Mouse (Mus musculus): ENCODE results near the gene Clec12a. TPM values are rescaled to one million over a fixed set of nuclear protein-coding genes. Genes with fewer than 3 reads are reported as not detected.

Gene Clec12a
- polyA plus RNA-seq, 1 experiment from 2014 or later, result 0.18 TPM

GRCm38 (mm10) chr6:129344408-129344807 lies 1.9 kb downstream of the Clec12a start:
- no peak overlapping the region for H3K4me2 ChIP-seq
- no peaks in the 10 kb centered on the region for H3K27me3 ChIP-seq
- WGBS, result 80% methylated on average over 3 of the region's 3 CpGs
- no peak overlapping the region for H3K9ac ChIP-seq
- H3K4me3 ChIP-seq, result no peak overlapping the region
- H3K9me3 ChIP-seq, result peaks cover 6% of the 10 kb centered on the region; the same call in 1 of the 2 replicates
- no peak overlapping the region for H3K27ac ChIP-seq
- no peaks in the 10 kb centered on the region for H3K4me1 ChIP-seq (replicated peaks)
- ATAC-seq (ENCODE audit: low FRiP score), result no peak
- H3K36me3 ChIP-seq, result no peaks in the 10 kb centered on the region

DNA sequence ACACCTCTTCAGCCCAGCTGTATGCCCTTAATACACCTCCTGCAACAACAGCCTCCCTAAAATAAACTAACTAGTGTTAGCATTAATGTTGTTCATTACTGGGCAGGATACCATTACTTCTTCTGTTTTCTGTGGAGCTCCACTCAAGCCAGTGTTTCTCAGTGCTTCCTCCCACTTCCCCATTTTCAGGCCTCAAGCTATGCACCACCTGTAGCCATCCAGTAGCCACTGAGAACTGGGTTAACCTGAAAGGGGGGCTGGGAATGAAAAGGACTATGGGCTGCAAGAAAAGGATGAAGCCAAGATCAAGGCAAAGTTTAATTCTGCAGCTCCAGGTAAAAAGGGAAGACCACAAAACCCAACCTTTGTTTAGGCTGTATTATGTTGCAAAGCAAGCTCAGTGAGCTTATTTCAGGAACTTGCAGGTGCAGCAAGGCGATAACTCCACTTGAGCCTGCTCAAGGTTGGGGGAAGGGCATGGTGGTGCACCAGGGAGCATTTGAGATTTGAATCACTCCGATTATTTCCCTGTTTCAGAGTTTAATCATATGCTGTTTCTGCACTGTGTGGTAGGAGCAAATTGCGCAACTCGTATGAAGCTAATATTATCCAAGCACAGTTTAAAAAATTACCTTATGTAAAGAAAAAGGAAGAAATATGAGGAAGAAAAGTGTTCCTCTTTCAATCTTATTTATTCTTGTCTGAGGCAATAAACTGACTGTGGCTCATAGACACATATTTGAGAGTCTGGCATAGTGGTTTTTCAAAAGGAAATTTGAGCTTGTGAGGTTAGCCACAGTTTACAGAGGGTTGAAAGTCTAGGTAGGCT lies 7.2 kb downstream of the Clec12a start:
- ATAC-seq (ENCODE audit: low FRiP score), result no peak
- WGBS, result 67% methylated on average over 4 of the region's 4 CpGs

DNA sequence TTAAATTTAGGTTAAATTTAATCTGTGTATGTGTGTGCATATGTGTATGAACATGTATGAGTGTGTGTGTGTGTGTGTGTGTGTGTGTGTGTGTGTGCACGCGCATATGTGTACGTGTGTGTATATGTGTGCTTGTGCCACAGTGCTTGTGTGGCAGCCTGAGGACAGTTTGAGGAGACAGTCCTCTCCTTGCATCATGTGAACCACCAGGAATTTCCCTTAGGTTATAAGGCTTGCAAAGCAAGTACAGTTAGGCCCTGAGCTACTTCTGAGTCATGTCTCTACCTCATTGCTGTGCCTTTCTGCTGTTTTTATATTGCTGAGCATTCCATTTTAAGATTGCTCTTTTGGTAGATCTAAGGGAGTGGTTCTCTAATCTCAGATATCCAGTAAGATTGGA lies 8.6 kb downstream of the Clec12a start:
- WGBS, result 96% methylated on average over 3 of the region's 3 CpGs
- Histone ChIP-seq H3K9me3 (peaks cover 6% of the 10 kb centered on the region; the same call in 1 of the 2 replicates), H3K9ac (no peak overlapping the region), H3K27me3 (no peaks in the 10 kb centered on the region), H3K36me3 (no peaks in the 10 kb centered on the region), H3K4me1 (replicated peaks) (no peaks in the 10 kb centered on the region), H3K27ac (no peak overlapping the region), H3K4me2 (no peak overlapping the region), H3K4me3 (no peak overlapping the region)
- no peak for ATAC-seq (ENCODE audit: low FRiP score)

More for the DNA sequence above, 7.2 kb downstream of the Clec12a start:
- H3K4me1 ChIP-seq (replicated peaks), result no peaks in the 10 kb centered on the region
- no peak overlapping the region for H3K4me3 ChIP-seq
- no peak overlapping the region for H3K4me2 ChIP-seq
- H3K9ac ChIP-seq, result no peak overlapping the region
- H3K9me3 ChIP-seq, result peaks cover 6% of the 10 kb centered on the region; the same call in 1 of the 2 replicates
- no peak overlapping the region for H3K27ac ChIP-seq
- no peaks in the 10 kb centered on the region for H3K36me3 ChIP-seq
- no peaks in the 10 kb centered on the region for H3K27me3 ChIP-seq

DNA sequence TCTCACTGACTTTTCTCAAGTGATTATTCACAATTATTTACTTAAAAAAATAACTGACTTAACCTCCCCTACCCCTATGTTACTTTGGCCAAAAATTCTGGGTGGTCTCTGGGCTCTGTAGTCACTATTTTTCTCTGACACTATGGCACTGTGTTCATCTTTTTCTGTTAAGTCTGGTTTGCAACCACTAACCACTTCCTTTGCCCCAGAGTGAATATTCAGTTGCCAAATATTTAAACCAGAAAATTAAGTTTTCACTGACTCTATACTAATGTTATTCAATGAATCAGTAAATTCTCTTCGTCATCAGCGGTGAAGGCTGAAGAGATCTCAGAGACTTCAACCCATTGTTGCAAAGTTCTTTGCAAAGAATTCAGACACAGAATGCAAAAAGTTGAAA lies 13.3 kb downstream of the Clec12a start:
- no peaks in the 10 kb centered on the region for H3K9me3 ChIP-seq
- WGBS, result 98% methylated on average over 2 of the region's 2 CpGs
- no peaks in the 10 kb centered on the region for H3K4me1 ChIP-seq (replicated peaks)
- H3K9ac ChIP-seq, result no peak overlapping the region
- H3K27me3 ChIP-seq, result no peaks in the 10 kb centered on the region
- H3K4me2 ChIP-seq, result no peak overlapping the region
- H3K36me3 ChIP-seq, result no peaks in the 10 kb centered on the region
- no peak for ATAC-seq (ENCODE audit: low FRiP score)
- H3K27ac ChIP-seq, result no peak overlapping the region
- no peak overlapping the region for H3K4me3 ChIP-seq

GRCm38 (mm10) chr6:129356430-129356829 lies 13.9 kb downstream of the Clec12a start:
- Histone ChIP-seq H3K4me1 (replicated peaks) (no peaks in the 10 kb centered on the region), H3K9me3 (no peaks in the 10 kb centered on the region)
- ATAC-seq (ENCODE audit: low FRiP score), result no peak

DNA sequence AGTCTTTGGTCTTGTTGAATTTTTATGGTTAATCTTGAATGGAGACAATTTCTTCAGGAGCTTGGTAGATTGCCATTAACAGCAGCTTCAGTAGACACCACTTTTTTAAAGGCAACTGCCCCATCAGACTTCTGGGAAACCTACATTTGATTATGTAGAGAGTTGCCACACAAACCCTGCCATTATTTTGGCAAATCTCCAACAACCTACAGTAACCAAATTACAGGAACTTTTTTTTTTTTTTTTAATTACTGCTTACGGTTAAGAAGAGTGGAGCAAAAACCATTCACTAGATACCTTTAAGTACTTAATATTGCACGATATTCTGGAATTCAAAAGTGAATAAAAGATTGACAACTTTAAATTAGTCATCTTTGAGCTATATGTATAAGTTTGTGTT lies 17.0 kb downstream of the Clec12a start:
- no peaks in the 10 kb centered on the region for H3K9me3 ChIP-seq
- H3K36me3 ChIP-seq, result no peaks in the 10 kb centered on the region
- no peaks in the 10 kb centered on the region for H3K27me3 ChIP-seq
- H3K4me1 ChIP-seq (replicated peaks), result no peaks in the 10 kb centered on the region
- no peak overlapping the region for H3K4me2 ChIP-seq
- H3K9ac ChIP-seq, result no peak overlapping the region
- H3K27ac ChIP-seq, result no peak overlapping the region
- WGBS, result 91% methylated on average over 2 of the region's 2 CpGs
- H3K4me3 ChIP-seq, result no peak overlapping the region
- no peak for ATAC-seq (ENCODE audit: low FRiP score)

More at GRCm38 (mm10) chr6:129356430-129356829, 13.9 kb downstream of the Clec12a start:
- Histone ChIP-seq H3K27me3 (no peaks in the 10 kb centered on the region), H3K4me3 (no peak overlapping the region), H3K9ac (no peak overlapping the region), H3K4me2 (no peak overlapping the region), H3K36me3 (no peaks in the 10 kb centered on the region), H3K27ac (no peak overlapping the region)

DNA sequence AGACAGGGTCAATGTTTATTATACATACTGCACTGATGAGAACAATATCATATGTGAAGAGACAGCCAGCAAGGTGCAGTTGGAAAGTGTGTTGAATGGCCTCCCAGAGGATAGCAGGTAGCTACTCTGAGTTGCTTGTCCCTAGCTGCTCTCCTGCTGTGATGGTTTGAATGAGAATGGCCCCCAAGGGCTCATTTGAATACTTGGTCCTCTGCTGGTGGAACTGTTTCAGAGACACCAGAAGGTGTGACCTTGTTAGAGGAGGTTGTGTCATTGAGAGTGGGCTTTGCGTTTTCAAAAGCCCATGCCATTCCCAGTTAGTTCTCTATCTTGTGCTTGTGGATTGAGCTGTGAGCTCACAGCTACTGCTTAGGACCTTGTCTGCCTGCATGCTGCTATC lies 21.5 kb downstream of the Clec12a start:
- Histone ChIP-seq H3K4me2 (no peak overlapping the region), H3K36me3 (no peaks in the 10 kb centered on the region), H3K4me3 (no peak overlapping the region), H3K27me3 (no peaks in the 10 kb centered on the region), H3K9ac (no peak overlapping the region), H3K9me3 (no peaks in the 10 kb centered on the region), H3K4me1 (replicated peaks) (no peaks in the 10 kb centered on the region), H3K27ac (no peak overlapping the region)
- no peak for ATAC-seq (ENCODE audit: low FRiP score)
- WGBS, result 27% methylated on average over 1 of the region's 1 CpGs

GRCm38 (mm10) chr6:129365959-129366359 lies 23.5 kb downstream of the Clec12a start:
- 19% methylated on average over 6 of the region's 6 CpGs for WGBS
- peak; percentile 75; the same call in 1 of the 2 replicates for ATAC-seq (ENCODE audit: low FRiP score)

GRCm38 (mm10) chr6:129369374-129370132 lies 27.1 kb downstream of the Clec12a start:
- Histone ChIP-seq H3K4me1 (replicated peaks) (no peaks in the 10 kb centered on the region), H3K4me3 (no peak overlapping the region), H3K9me3 (no peaks in the 10 kb centered on the region), H3K27me3 (no peaks in the 10 kb centered on the region), H3K27ac (no peak overlapping the region), H3K9ac (no peak overlapping the region), H3K4me2 (no peak overlapping the region), H3K36me3 (no peaks in the 10 kb centered on the region)
- WGBS, result 74% methylated on average over 7 of the region's 7 CpGs
- no peak for ATAC-seq (ENCODE audit: low FRiP score)

More at GRCm38 (mm10) chr6:129365959-129366359, 23.5 kb downstream of the Clec12a start:
- Histone ChIP-seq H3K4me1 (replicated peaks) (no peaks in the 10 kb centered on the region), H3K36me3 (no peaks in the 10 kb centered on the region), H3K27me3 (no peaks in the 10 kb centered on the region), H3K9ac (no peak overlapping the region), H3K9me3 (no peaks in the 10 kb centered on the region), H3K4me3 (no peak overlapping the region), H3K27ac (no peak overlapping the region), H3K4me2 (no peak overlapping the region)

DNA sequence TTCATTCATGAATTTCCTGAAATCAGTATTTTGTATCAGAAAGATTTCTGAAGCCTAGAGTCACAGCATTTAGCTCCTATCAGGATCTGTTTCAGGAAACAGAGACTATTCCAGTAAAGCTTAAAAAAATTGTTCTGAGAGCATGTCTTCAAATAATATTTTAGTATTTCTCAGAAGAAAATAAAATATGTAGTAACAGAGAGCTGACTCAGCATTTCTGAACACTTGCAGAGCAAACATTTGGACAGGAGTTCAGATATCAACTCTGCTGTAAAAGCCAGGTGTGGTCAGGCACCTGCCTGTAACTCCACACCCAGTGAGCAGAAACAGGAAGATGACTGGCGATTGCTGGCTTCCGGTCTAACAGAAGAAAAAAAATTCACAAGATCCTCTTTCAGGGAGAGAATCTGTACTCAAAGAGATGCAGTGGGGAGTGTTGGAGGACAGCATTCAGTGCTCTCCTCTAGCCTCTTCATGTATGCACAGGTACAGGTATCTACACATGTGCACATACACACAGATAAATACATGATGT lies 32.5 kb downstream of the Clec12a start:
- no peaks in the 10 kb centered on the region for H3K36me3 ChIP-seq
- no peak overlapping the region for H3K27ac ChIP-seq
- no peak for ATAC-seq (ENCODE audit: low FRiP score)
- no peaks in the 10 kb centered on the region for H3K4me1 ChIP-seq (replicated peaks)
- H3K9ac ChIP-seq, result no peak overlapping the region
- WGBS, result 88% methylated on average over 2 of the region's 2 CpGs
- H3K4me2 ChIP-seq, result no peak overlapping the region
- no peaks in the 10 kb centered on the region; the same call in 1 of the 2 replicates for H3K9me3 ChIP-seq
- H3K27me3 ChIP-seq, result no peaks in the 10 kb centered on the region
- H3K4me3 ChIP-seq, result no peak overlapping the region

GRCm38 (mm10) chr6:129380454-129380853 lies 38.0 kb downstream of the Clec12a start:
- H3K9ac ChIP-seq, result no peak overlapping the region
- no peaks in the 10 kb centered on the region for H3K36me3 ChIP-seq
- no peak for ATAC-seq (ENCODE audit: low FRiP score)
- no peaks in the 10 kb centered on the region for H3K27me3 ChIP-seq
- no peaks in the 10 kb centered on the region; the same call in 1 of the 2 replicates for H3K9me3 ChIP-seq
- no peak overlapping the region for H3K4me3 ChIP-seq
- WGBS, result 60% methylated on average over 4 of the region's 4 CpGs
- no peak overlapping the region for H3K4me2 ChIP-seq
- H3K4me1 ChIP-seq (replicated peaks), result 0 out of 2 replicates have a peak, but pooled peaks cover 4% of the 10 kb centered on the region
- H3K27ac ChIP-seq, result no peak overlapping the region

DNA sequence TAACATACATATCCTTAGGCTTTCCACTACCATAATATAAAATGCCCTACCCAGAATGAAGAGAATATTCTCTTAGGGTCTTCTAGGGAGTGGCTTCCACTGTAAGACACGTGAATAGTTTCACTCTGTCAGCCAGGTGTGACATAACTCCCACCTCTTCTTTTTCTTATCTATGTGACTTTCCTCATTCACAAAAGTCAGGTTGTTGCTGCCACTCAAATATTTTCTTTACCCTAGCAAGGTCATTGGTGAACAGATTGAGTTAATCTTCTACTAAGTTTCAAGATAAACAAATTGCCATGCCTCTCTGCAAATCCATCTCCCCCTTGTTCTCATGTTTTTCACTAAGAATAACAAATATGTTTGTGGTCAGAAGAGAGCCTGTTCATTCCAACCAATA lies 39.2 kb downstream of the Clec12a start:
- Histone ChIP-seq H3K9ac (no peak overlapping the region), H3K27ac (no peak overlapping the region), H3K4me2 (no peak overlapping the region), H3K36me3 (no peaks in the 10 kb centered on the region), H3K27me3 (no peaks in the 10 kb centered on the region), H3K4me1 (replicated peaks) (0 out of 2 replicates have a peak, but pooled peaks cover 8% of the 10 kb centered on the region), H3K9me3 (no peaks in the 10 kb centered on the region), H3K4me3 (no peak overlapping the region)
- ATAC-seq (ENCODE audit: low FRiP score), result no peak
- 79% methylated on average over 1 of the region's 1 CpGs for WGBS

Data from hindbrain, embryonic 13.5 days (tissue).